Mouse (Mus musculus) limb, embryonic 14.5 days (tissue): ENCODE data around the gene Phb2. TPM values are rescaled to one million over a fixed set of nuclear protein-coding genes. Genes with fewer than 3 reads are reported as not detected.

Experiments
- ATAC-seq: fragments of 200-750 bp; cut with Nextera tagmentation; 2 replicates; pipeline ENCODE4 v1.8.0; 2017; ENCODE audit warnings: low read depth, moderate number of reproducible peaks, moderate TSS enrichment; ENCODE audit not compliant: low FRiP score
- DNase-seq: peaks from one replicate; pipeline ENCODE4 v3.0.0-alpha.2; 2015; ENCODE audit warnings: low spot score
- H3K27ac ChIP-seq: fragments of 300-500 bp; sonication (generic); replicated peaks from 2 replicates; pipeline ENCODE4 v1.5.1; 2014; ENCODE audit warnings: low read depth, mild to moderate bottlenecking, low read length, moderate library complexity, mixed read lengths
- H3K27me3 ChIP-seq: fragments of 300-500 bp; sonication (generic); 2 replicates; pipeline ENCODE4 v1.6.1; 2014; ENCODE audit warnings: low read length, mixed read lengths; ENCODE audit not compliant: control insufficient read depth, insufficient read depth
- H3K36me3 ChIP-seq: fragments of 300-500 bp; sonication (generic); 2 replicates; pipeline ENCODE4 v1.6.1; 2014; ENCODE audit warnings: mild to moderate bottlenecking, low read length, moderate library complexity, mixed read lengths; ENCODE audit not compliant: control insufficient read depth, insufficient read depth
- H3K4me1 ChIP-seq: fragments of 300-500 bp; sonication (generic); 2 replicates; pipeline ENCODE4 v1.6.1; 2014; ENCODE audit warnings: antibody characterized with exemption, low read length, mixed read lengths; ENCODE audit not compliant: control insufficient read depth, insufficient read depth
- H3K4me2 ChIP-seq: fragments of 300-500 bp; sonication (generic); replicated peaks from 2 replicates; pipeline ENCODE4 v1.6.1; 2014; ENCODE audit warnings: low read depth, mild to moderate bottlenecking, low read length, moderate library complexity; ENCODE audit not compliant: severe bottlenecking
- H3K4me3 ChIP-seq: fragments of 300-500 bp; sonication (generic); replicated peaks from 2 replicates; pipeline ENCODE4 v1.5.1; 2014; ENCODE audit warnings: low read length
- H3K9ac ChIP-seq: fragments of 300-500 bp; sonication (generic); 2 replicates; pipeline ENCODE4 v1.6.1; 2014; ENCODE audit warnings: mild to moderate bottlenecking, low read depth, low read length, moderate library complexity; ENCODE audit not compliant: severe bottlenecking
- H3K9me3 ChIP-seq: fragments of 300-500 bp; sonication (generic); 2 replicates; pipeline ENCODE4 v1.6.1; 2016; ENCODE audit warnings: low read length; ENCODE audit not compliant: control insufficient read depth
- POLR2A ChIP-seq: fragments of 200-500 bp; IDR thresholded peaks from 2 replicates; pipeline ENCODE4 v1.8.0; 2012; ENCODE audit warnings: inconsistent platforms, mild to moderate bottlenecking, moderate library complexity, borderline replicate concordance; ENCODE audit not compliant: insufficient read depth, insufficient read length; ENCODE audit errors: extremely low read depth
- WGBS: fragments of 180-500 bp; shearing (Covaris S2); extraction: QIAGEN DNeasy Blood & Tissue Kit; methylation state at CpG from one replicate; pipeline ENCODE4 v1.1.7; 2014; 5-methylcytosine and 5-hydroxymethylcytosine counted together
- polyA plus RNA-seq, 2 experiments: library from polyadenylated mRNA; depleted of rRNA in 1 of 2; stranded (reverse) in 1 of 2; unstranded in 1 of 2; fragments of >200 nt; fragmentation: Nextera tagmentation in 1 of 2; extraction: Ambion mirVana in 1 of 2; gene quantifications; 2 replicates each; pipeline versions ENCODE4 v1.2.1 to v1.2.3; 2012 to 2014

Phb2 gene
- polyA plus RNA-seq, 2 experiments = 205 to 296 TPM

- Histone ChIP-seq H3K4me3 (no peak overlapping the region), H3K27ac (no peak overlapping the region), H3K36me3 (no peaks in the 10 kb centered on the region), H3K9me3 (no peaks in the 10 kb centered on the region), H3K4me1 (no peaks in the 10 kb centered on the region), H3K27me3 (no peaks in the 10 kb centered on the region), H3K4me2 (no peak overlapping the region), H3K9ac (no peak overlapping the region)
- WGBS = 74% methylated on average over 8 of the region's 8 CpGs
- no peak for ATAC-seq
- DNase-seq = no peak
- no peak for TF ChIP-seq POLR2A
Measured at GRCm38 (mm10) chr6:124723541-124723940, 11.4 kb downstream of the Phb2 start.

- Histone ChIP-seq H3K9me3 (no peaks in the 10 kb centered on the region), H3K27ac (no peak overlapping the region), H3K27me3 (no peaks in the 10 kb centered on the region), H3K9ac (no peak overlapping the region), H3K4me3 (no peak overlapping the region), H3K4me1 (no peaks in the 10 kb centered on the region), H3K36me3 (no peaks in the 10 kb centered on the region), H3K4me2 (no peak overlapping the region)
- DNase-seq = no peak
- 82% methylated on average over 10 of the region's 10 CpGs for WGBS
- ATAC-seq = no peak
- TF ChIP-seq POLR2A = no peak
Measured at GRCm38 (mm10) chr6:124724472-124724871, 12.3 kb downstream of the Phb2 start.

DNA sequence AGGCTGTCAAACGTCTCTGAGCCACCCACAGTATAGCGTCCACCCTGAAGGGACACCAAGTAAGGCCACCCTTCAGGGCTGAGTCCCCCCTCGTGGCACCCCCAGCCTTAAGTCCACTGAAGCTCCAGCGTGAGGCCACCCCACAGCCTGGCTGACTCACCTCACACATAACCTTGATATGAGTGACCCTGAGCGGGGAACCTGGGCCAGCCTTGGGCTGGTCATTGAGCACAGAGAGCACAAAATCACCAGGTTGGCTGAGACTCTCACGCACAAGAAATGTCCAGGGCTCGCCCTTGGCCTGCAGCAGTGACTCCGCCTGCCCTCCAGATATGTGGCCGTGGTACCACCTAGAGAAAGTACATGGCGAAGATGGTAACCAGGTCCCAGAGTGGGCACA is 16.5 kb downstream of the Phb2 start:
- H3K9ac ChIP-seq = no peak overlapping the region
- H3K9me3 ChIP-seq = no peaks in the 10 kb centered on the region
- DNase-seq (no peak), ATAC-seq (no peak)
- no peak overlapping the region for H3K4me2 ChIP-seq
- no peak for TF ChIP-seq POLR2A
- H3K4me3 ChIP-seq = no peak overlapping the region
- H3K36me3 ChIP-seq = no peaks in the 10 kb centered on the region
- no peak overlapping the region for H3K27ac ChIP-seq
- H3K4me1 ChIP-seq = no peaks in the 10 kb centered on the region
- H3K27me3 ChIP-seq = no peaks in the 10 kb centered on the region
- WGBS = 92% methylated on average over 10 of the region's 10 CpGs

- WGBS = 83% methylated on average over 8 of the region's 8 CpGs
- no peaks in the 10 kb centered on the region for H3K27me3 ChIP-seq
Measured at GRCm38 (mm10) chr6:124729850-124730705, 17.9 kb downstream of the Phb2 start.

GRCm38 (mm10) chr6:124731038-124731437 is 18.9 kb downstream of the Phb2 start:
- ATAC-seq = no peak
- 79% methylated on average over 7 of the region's 7 CpGs for WGBS
- no peak for TF ChIP-seq POLR2A
- Histone ChIP-seq H3K36me3 (no peaks in the 10 kb centered on the region), H3K27ac (no peak overlapping the region), H3K9me3 (no peaks in the 10 kb centered on the region), H3K4me3 (no peak overlapping the region), H3K27me3 (no peaks in the 10 kb centered on the region), H3K4me1 (no peaks in the 10 kb centered on the region), H3K4me2 (no peak overlapping the region), H3K9ac (no peak overlapping the region)
- DNase-seq = no peak

More at GRCm38 (mm10) chr6:124729850-124730705, 17.9 kb downstream of the Phb2 start:
- TF ChIP-seq POLR2A = no peak
- Histone ChIP-seq H3K4me2 (no peak overlapping the region), H3K27ac (no peak overlapping the region), H3K4me3 (no peak overlapping the region), H3K9me3 (no peaks in the 10 kb centered on the region), H3K36me3 (no peaks in the 10 kb centered on the region), H3K4me1 (no peaks in the 10 kb centered on the region), H3K9ac (no peak overlapping the region)
- DNase-seq (no peak), ATAC-seq (no peak)
